Mouse (Mus musculus): Measurements from ENCODE around the gene Togaram2.

DNA sequence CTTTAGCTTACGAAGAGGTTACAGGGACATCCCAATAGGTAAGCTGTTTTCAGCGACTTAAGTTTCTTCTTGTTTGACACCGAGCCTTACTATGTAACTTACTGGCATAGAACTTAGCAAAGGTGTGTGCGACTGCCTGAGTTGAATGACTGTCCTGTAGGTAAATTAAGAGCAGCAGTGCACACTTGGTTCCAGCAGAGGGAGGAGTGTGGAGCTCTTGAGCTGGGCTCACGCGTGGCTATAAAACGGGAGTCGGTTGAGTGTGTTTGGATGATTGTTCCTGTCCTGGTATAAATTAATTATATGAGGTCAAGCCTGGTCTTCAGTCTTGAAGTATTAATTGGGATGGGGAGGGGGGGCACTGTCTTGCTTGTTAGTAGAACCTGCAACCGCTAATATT is 23.1 kb upstream of the Togaram2 start:
- TF ChIP-seq CTCF (IDR thresholded peaks at IDR 0.05; ENCODE audit: low read depth, low read length) (no peak), POLR2A (IDR thresholded peaks at IDR 0.05; ENCODE audit: extremely low read depth, insufficient read depth, low read length) (no peak)
